Mouse (Mus musculus) spleen, postnatal 10 days (tissue): ENCODE results near the gene Sez6.

Experiments used
- DNase-seq, 2 experiments: peaks; one replicate each; pipeline ENCODE4 v3.0.0; 2021 to 2022; ENCODE audit warnings: low spot score in 2 of 2

Sez6 gene

GRCm38 (mm10) chr11:77947860-77948259 lies 17.3 kb downstream of the Sez6 start:
- DNase-seq: no peak

- no peak for DNase-seq
These were observed 19.6 kb downstream of the Sez6 start for GRCm38 (mm10) chr11:77950125-77950685.

GRCm38 (mm10) chr11:77950797-77951228 lies 20.2 kb downstream of the Sez6 start:
- DNase-seq: no peak

GRCm38 (mm10) chr11:77953671-77954070 lies 23.1 kb downstream of the Sez6 start:
- DNase-seq: peak in 1 of 2 experiments; percentile 51

- DNase-seq: no peak
These were observed 25.8 kb downstream of the Sez6 start for GRCm38 (mm10) chr11:77956428-77956827.

- no peak for DNase-seq
These were observed 27.7 kb downstream of the Sez6 start for GRCm38 (mm10) chr11:77958268-77958667.

GRCm38 (mm10) chr11:77958932-77959331 lies 28.3 kb downstream of the Sez6 start:
- no peak for DNase-seq

GRCm38 (mm10) chr11:77960199-77960598 lies 29.6 kb downstream of the Sez6 start:
- no peak for DNase-seq

- no peak for DNase-seq
These were observed 30.3 kb downstream of the Sez6 start for GRCm38 (mm10) chr11:77960898-77961297.

GRCm38 (mm10) chr11:77962946-77963345 lies 32.3 kb downstream of the Sez6 start:
- no peak for DNase-seq

GRCm38 (mm10) chr11:77964415-77965095 lies 34.0 kb downstream of the Sez6 start:
- no peak for DNase-seq

- DNase-seq: no peak
These were observed 34.8 kb downstream of the Sez6 start for GRCm38 (mm10) chr11:77965101-77966036.

GRCm38 (mm10) chr11:77966037-77966391 lies 35.4 kb downstream of the Sez6 start:
- DNase-seq: no peak

GRCm38 (mm10) chr11:77967114-77967513 lies 36.5 kb downstream of the Sez6 start:
- DNase-seq: peak; percentile 60 to 75

- no peak for DNase-seq
These were observed 38.2 kb downstream of the Sez6 start for GRCm38 (mm10) chr11:77968786-77969185.

- no peak for DNase-seq
These were observed 40.1 kb downstream of the Sez6 start for GRCm38 (mm10) chr11:77970718-77971117.

GRCm38 (mm10) chr11:77973520-77973919 lies 42.9 kb downstream of the Sez6 start:
- no peak for DNase-seq

GRCm38 (mm10) chr11:77974325-77974724 lies 43.7 kb downstream of the Sez6 start:
- no peak for DNase-seq

GRCm38 (mm10) chr11:77975873-77976272 lies 45.3 kb downstream of the Sez6 start:
- no peak for DNase-seq

- no peak for DNase-seq
These were observed 47.6 kb downstream of the Sez6 start for GRCm38 (mm10) chr11:77978161-77978560.

GRCm38 (mm10) chr11:77979221-77979809 lies 48.7 kb downstream of the Sez6 start:
- no peak for DNase-seq
